Mouse (Mus musculus): ENCODE measurements at regions not wholly inside any gene's neighbourhood (a gene's known extent, or its start where the extent isn't known, plus 50 kb on each side); places are given as distances from the start of the nearest gene placed in this dataset.

DNA sequence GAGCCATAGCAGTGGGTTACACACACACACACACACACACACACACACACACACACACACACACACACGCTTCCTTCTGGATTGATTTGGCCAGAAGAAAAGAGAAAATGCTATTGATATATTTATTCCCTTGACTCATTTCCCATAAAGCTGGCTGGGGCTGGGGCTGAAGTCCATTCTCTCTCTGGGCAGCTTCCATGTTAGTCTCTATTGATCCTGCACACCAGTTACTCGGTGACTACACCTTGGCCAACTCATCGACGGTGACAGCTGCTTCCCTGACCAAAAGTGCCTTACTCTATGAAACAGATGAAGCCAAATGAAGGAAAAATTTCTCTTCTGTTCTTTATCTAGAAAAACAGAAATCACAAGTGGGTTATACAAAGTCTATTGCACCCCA is 82.1 kb downstream of the Snx18 start:
- no peak for DNase-seq

GRCm38 (mm10) chr13:113534664-113535455 is 83.5 kb downstream of the Snx18 start:
- no peak for DNase-seq

GRCm38 (mm10) chr13:113533884-113534445 is 84.4 kb downstream of the Snx18 start:
- DNase-seq: no peak

DNA sequence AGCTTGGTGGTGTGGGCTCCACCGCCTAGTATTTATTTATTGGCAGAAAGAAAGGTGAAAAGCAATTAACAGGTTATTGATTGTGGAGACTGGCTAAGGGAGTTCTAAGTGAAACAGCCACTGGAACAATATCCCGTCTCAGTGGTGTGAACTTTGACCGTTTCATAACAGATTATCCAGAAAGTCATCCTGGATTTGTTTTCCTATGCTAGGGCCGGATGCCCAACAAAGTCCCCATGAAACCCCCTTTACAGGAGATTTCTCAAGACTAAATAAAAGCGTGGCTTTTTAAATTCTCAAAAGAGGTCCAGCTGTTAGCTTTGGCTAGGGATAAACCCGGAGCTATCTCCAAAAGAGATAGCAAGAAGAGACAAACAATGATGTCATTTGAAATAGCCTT is 91.4 kb downstream of the Snx18 start:
- DNase-seq: no peak

DNA sequence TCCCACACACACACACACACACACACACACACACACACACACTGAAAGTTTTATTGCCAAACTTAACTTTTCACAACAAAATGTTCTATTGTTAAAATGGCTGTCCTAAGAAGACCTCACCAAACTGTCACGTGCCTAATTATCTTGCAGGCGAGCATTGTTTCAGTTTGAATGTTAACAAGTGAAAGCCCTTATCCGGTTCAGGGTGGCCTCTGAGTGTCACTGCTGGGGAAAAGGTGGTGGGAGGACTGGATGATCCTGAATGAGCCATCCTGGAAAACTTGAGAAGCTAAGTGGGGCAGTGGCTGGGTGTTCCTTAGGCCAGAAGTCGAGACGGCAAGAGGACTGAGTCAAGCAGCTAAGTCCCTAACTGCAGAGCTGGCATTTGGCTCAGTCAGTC is 94.9 kb downstream of the Snx18 start:
- no peak for DNase-seq

DNA sequence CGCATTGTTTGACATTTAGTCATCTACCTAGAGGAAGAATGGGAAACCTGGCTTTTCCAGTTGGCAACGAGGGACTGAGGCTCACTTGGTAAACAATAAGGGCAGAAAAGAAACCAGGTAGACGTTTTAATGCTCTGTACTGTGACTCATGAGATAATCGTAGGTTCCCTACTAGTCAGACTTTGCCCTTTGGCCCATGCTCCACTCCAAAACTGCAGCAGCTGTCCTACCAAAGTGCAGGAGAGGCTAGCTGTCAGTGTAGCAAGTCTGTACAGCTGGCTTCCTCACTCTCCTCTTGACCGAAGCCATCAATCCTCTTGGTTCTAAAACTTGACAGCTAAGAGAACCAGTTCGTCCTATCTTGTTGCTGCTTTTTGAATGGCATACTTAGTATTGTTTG is 100.2 kb downstream of the Snx18 start:
- DNase-seq: no peak

GRCm38 (mm10) chr13:113516102-113516501 is 102.3 kb downstream of the Snx18 start:
- no peak for DNase-seq

DNA sequence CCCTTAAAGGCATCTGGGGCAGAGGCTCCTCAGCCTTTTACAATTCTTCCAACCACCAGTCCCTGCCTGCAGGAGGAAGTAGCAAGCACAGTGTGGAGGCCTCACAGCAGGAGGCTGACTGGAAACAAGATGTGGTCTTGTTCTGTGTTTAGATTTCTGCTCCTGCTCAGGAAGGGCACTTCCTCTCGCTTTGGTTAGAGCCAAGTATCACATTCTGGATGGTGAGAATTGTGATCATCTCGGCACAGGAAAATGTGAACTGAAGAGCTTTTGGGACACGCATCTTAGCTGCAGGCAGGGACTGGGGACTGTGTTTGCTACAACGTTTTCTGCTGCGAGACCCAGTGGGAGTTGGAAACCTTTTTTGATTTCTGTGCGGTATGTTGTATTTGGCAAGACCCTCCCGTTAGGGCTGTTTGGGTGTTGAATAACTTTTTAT is 103.2 kb downstream of the Snx18 start:
- peak in 1 of 2 experiments; percentile 16 for DNase-seq

- no peak for DNase-seq
Measured at GRCm38 (mm10) chr13:113509403-113510185, 108.8 kb downstream of the Snx18 start.

DNA sequence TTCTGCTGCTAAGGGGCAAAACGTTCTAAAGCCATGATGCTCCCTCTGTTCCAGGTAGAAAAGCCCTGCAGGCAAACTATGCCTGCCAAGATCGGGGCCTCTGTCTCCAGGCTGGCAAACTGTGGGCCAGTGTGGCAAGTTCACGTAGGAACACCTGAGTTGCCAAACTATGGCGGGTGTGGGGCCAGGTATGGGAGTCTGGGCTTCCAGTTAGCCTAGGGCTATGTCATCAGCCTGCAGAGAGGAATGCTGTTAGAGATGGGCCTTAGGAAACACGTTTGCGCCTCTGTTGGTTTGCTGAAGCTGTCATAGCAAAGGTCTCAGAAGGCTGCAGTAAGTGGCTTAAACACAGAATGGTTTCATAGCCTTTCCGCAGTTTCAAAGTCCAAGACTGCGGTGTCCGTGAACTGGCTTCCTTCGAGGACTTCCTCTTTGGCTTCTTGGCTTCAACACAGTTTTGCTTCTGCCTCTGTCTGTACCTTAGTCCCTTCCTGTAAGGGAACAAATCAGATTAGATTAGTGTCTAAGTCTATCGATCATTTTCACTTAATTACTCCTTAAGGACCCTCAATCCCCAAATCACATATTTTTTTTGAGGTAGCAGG is 110.1 kb downstream of the Snx18 start:
- DNase-seq: no peak

- DNase-seq: no peak
Measured at GRCm38 (mm10) chr13:113502528-113502927, 115.8 kb downstream of the Snx18 start.

DNA sequence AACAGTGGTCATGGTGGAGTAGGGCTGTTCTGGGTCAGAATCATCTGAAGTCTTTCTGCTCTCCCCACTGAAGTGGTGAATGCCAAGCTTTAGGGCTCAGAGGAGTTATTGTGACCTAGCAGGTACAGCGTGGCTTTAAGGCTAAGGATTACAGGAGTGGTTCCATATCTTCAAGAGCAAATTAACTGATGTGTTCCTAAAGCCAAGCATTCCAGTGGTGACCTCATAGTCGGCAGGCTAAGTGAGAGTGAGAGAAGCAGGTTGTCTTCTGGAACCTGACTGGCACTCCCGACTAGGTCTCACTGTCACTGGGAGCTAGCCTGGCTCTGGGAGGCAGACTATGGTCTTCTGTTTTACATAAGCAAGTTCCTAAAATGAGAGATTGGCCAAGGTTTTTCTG is 116.3 kb downstream of the Snx18 start:
- DNase-seq: no peak

- DNase-seq: no peak
Measured at GRCm38 (mm10) chr13:113500373-113500990, 117.9 kb downstream of the Snx18 start.

DNA sequence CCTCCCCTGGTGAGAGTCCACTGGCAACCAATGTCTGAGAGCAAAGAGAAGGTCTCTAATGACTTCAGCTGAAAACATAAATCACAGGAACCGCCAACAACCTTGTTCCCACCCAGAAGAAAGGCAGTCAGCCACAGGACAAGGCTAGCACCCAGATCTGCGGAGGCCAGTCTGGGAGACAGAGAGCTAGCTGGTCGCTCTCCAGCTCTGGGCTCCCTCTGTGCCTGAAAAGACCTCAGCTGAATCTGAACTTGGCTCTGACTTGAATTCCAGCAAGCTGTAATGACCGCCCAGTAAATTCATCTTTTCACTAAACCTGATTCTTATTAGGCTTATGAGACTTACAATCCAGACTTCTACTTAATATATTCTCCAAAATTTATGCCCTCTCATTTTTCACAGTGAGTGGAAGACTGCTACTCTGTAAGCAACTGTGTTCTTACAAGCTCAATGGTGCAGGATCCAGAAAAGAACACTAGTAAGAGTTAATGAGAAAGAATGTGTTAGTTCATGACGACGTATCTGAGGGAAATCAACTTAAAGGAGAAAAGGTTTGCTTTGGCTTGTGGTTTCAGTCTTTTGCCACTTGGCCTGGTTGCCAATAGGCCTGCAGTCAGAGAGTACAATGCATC is 119.2 kb downstream of the Snx18 start:
- DNase-seq: no peak

- DNase-seq: no peak
Measured at GRCm38 (mm10) chr13:113495595-113496285, 122.6 kb downstream of the Snx18 start.

GRCm38 (mm10) chr13:113495136-113495535 is 123.2 kb downstream of the Snx18 start:
- no peak for DNase-seq

DNA sequence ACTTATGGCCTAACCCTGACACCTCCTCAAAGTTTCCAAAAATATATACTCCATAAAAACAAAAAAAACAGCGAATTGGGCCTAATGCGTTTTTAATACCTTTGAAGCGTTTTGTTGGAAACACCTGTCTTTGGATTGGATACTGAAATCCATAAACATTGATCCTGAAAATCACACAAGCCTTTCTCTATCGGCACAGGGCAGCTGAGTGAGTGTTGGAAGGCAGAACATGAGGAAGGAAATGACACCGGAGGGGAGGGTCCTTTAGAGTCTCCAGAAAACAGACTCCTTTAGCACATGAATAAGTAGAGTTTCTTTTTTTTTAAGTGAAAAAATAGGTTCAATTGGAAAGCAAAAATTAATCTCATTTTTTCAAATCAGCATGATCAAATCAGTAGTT is 123.7 kb downstream of the Snx18 start:
- DNase-seq: no peak

- DNase-seq: no peak
Measured at GRCm38 (mm10) chr13:113489951-113490822, 128.2 kb downstream of the Snx18 start.

GRCm38 (mm10) chr13:113486368-113486955 is 131.9 kb downstream of the Snx18 start:
- no peak for DNase-seq

- no peak for DNase-seq
Measured at GRCm38 (mm10) chr13:113485511-113485910, 132.9 kb downstream of the Snx18 start.
